Mouse (Mus musculus) CH12.LX (cell line): ENCODE results near the gene Ankrd31.

Experiments
- CTCF ChIP-seq, 2 experiments: IDR thresholded peaks in 1 of 2; conservative IDR thresholded peaks in 1 of 2; 2 replicates each; pipeline ENCODE4 v1.5.1; 2011 to 2012; ENCODE audit warnings: low read depth in 2 of 2, low read length in 2 of 2, improper control_type of control experiment in 1 of 2, inconsistent platforms in 1 of 2, mild to moderate bottlenecking in 1 of 2, moderate library complexity in 1 of 2
- MAFK ChIP-seq: IDR thresholded peaks from 2 replicates; pipeline ENCODE4 v1.6.1; 2011; ENCODE audit warnings: low read length, improper control_type of control experiment; ENCODE audit not compliant: insufficient replicate concordance
- POLR2A ChIP-seq: IDR thresholded peaks from 2 replicates; pipeline ENCODE4 v1.6.1; 2011; ENCODE audit warnings: low read depth, mild to moderate bottlenecking, improper control_type of control experiment, low read length
- RAD21 ChIP-seq: IDR thresholded peaks from 2 replicates; pipeline ENCODE4 v1.6.1; 2011; ENCODE audit warnings: low read depth, mild to moderate bottlenecking, low read length, improper control_type of control experiment, moderate library complexity
- SMC3 ChIP-seq: IDR thresholded peaks from 2 replicates; pipeline ENCODE4 v1.6.1; 2011; ENCODE audit warnings: low read depth, low read length, improper control_type of control experiment

GRCm38 (mm10) chr13:96720003-96720402, 28.1 kb upstream of the Ankrd31 start:
- TF ChIP-seq POLR2A (no peak), SMC3 (no peak), RAD21 (no peak), CTCF (conservative IDR thresholded peaks at IDR 0.05 in 1 of 2, IDR thresholded peaks at IDR 0.05 in 1 of 2; ENCODE audit: low read depth in 2 of 2, low read length in 2 of 2) (no peak), MAFK (no peak)
